9 mouse cellular contexts compared by ENCODE assay signal in the genomic region with DNA sequence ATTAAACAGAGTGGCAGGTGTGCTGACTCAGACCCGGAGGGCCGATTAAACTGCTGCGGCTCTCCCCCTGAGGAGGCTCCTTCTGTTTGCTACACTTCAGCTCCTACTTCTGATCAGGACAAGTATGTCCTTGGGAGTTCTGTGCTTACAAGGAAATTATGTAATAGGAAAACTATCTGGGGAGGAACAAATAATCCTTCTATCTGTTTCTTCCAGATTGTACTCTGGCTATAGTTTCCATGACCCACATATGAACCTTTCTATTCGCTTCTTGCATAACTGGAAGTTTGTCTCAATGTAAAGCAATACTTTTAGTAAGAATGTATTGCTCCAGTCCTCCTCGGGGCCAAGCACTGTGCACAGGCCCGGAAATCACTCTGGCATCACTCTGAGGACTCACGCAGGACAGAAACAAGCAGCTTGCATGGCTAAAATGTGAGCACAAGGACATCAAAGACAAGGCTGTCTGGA. TPM values are rescaled to one million over a fixed set of nuclear protein-coding genes. Genes with fewer than 3 reads are reported as not detected.
DNase-seq lines count a peak whose midpoint lies in the region; ATAC-seq and TF ChIP-seq lines count a peak whose summit lies in the region.
"Had no signal": no experiment of that assay in that cellular context is flagged by ENCODE, and none has a peak within 500 bp of the region (broad histone marks: within the 10 kb centered on the region; RNA-seq: fewer than 3 reads in every experiment).

No protein-coding gene starts in this region.

- H3K9me3 ChIP-seq in limb, embryonic 12.5 days, result no peaks in the 10 kb centered on the region
- H3K9me3 ChIP-seq in limb, embryonic 10.5 days (replicated peaks), result no peaks in the 10 kb centered on the region
- no peaks in the 10 kb centered on the region for H3K9me3 ChIP-seq in heart, postnatal 0 days (replicated peaks; ENCODE audit: control insufficient read depth, low read length)
- no peaks in the 10 kb centered on the region; the same call in 1 of the 2 replicates for H3K9me3 ChIP-seq in lung, embryonic 15.5 days

- DNase-seq in limb, embryonic 10.5 days (ENCODE audit: low spot score), result no peak
- peak; percentile 62 for DNase-seq in heart, postnatal 0 days (ENCODE audit: low spot score)
- DNase-seq in thymus, postnatal 0 days (ENCODE audit: low spot score), result peak; percentile 49
- DNase-seq in layer of hippocampus, adult 9-11 months, result no peak
- DNase-seq in kidney, adult 18-20 months, result no peak

- ATAC-seq in limb, embryonic 12.5 days (ENCODE audit: insufficient number of reproducible peaks, insufficient read depth, low FRiP score, low TSS enrichment, low read depth), result peak; percentile 47; the same call in 1 of the 2 replicates
- peak; percentile 68 for ATAC-seq in heart, postnatal 0 days (ENCODE audit: insufficient read depth, low read depth)
- ATAC-seq in lung, embryonic 15.5 days (ENCODE audit: borderline replicate concordance, extremely low read depth, low FRiP score, low TSS enrichment), result peak; percentile 90
- no peak for ATAC-seq in activated CD4-positive, CD25-positive, alpha-beta regulatory T cell, adult 4 months
- ATAC-seq: forebrain, embryonic 16.5 days had no signal

- H3K4me2 ChIP-seq in limb, embryonic 12.5 days, result no peak overlapping the region
- H3K4me2 ChIP-seq in heart, postnatal 0 days (ENCODE audit: low read depth, low read length), result no peak overlapping the region
- H3K4me2 ChIP-seq in lung, embryonic 15.5 days, result peak overlapping the region; percentile 14; the same call in 1 of the 2 replicates

- no peak overlapping the region for H3K27ac ChIP-seq in limb, embryonic 12.5 days
- H3K27ac ChIP-seq in limb, embryonic 10.5 days, result no peak overlapping the region
- H3K27ac ChIP-seq in heart, postnatal 0 days (ENCODE audit: low read depth), result peak overlapping the region; percentile 47
- peak overlapping the region; percentile 87 for H3K27ac ChIP-seq in lung, embryonic 15.5 days

- 60% methylated on average over 7 of the region's 7 CpGs for WGBS in limb, embryonic 12.5 days
- 70% methylated on average over 7 of the region's 7 CpGs for WGBS in limb, embryonic 10.5 days
- 32% methylated on average over 7 of the region's 7 CpGs for WGBS in heart, postnatal 0 days
- WGBS in lung, embryonic 15.5 days, result 2% methylated on average over 7 of the region's 7 CpGs

- H3K4me1 ChIP-seq in limb, embryonic 12.5 days (replicated peaks), result no peaks in the 10 kb centered on the region; the same call in 1 of the 2 replicates
- 0 out of 2 replicates have a peak, but pooled peaks cover 3% of the 10 kb centered on the region for H3K4me1 ChIP-seq in limb, embryonic 10.5 days
- H3K4me1 ChIP-seq in heart, postnatal 0 days (ENCODE audit: control insufficient read depth, insufficient read depth), result no peaks in the 10 kb centered on the region
- H3K4me1 ChIP-seq in lung, embryonic 15.5 days, result peaks cover 22% of the 10 kb centered on the region

- TF ChIP-seq EP300 in heart, postnatal 0 days (IDR thresholded peaks at IDR 0.05; ENCODE audit: low read depth), result no peak

- H3K36me3 ChIP-seq in limb, embryonic 12.5 days, result no peaks in the 10 kb centered on the region
- H3K36me3 ChIP-seq in limb, embryonic 10.5 days, result no peaks in the 10 kb centered on the region
- H3K36me3 ChIP-seq in heart, postnatal 0 days (replicated peaks; ENCODE audit: control insufficient read depth, insufficient read depth, low read length), result no peaks in the 10 kb centered on the region
- H3K36me3 ChIP-seq in lung, embryonic 15.5 days, result no peaks in the 10 kb centered on the region

- no peak overlapping the region for H3K4me3 ChIP-seq in limb, embryonic 12.5 days (replicated peaks)
- H3K4me3 ChIP-seq in limb, embryonic 10.5 days, result no peak overlapping the region
- H3K4me3 ChIP-seq in heart, postnatal 0 days (ENCODE audit: low read depth, low read length), result no peak overlapping the region
- no peak overlapping the region for H3K4me3 ChIP-seq in lung, embryonic 15.5 days

- TF ChIP-seq CTCF in heart, postnatal 0 days (IDR thresholded peaks at IDR 0.05; ENCODE audit: low read depth), result no peak

- no peak overlapping the region for H3K9ac ChIP-seq in limb, embryonic 12.5 days (replicated peaks)
- H3K9ac ChIP-seq in heart, postnatal 0 days (replicated peaks; ENCODE audit: low read depth, low read length), result no peak overlapping the region
- H3K9ac ChIP-seq in lung, embryonic 15.5 days, result no peak overlapping the region

- H3K27me3 ChIP-seq in limb, embryonic 12.5 days, result no peaks in the 10 kb centered on the region
- H3K27me3 ChIP-seq in limb, embryonic 10.5 days (ENCODE audit: low read depth, poor library complexity, severe bottlenecking), result no peaks in the 10 kb centered on the region
- no peaks in the 10 kb centered on the region for H3K27me3 ChIP-seq in heart, postnatal 0 days (ENCODE audit: control insufficient read depth, insufficient read depth, low read length)
- H3K27me3 ChIP-seq in lung, embryonic 15.5 days, result no peaks in the 10 kb centered on the region

RNA-seq across cellular contexts. Expression of gene Ugp2, which starts 43.9 kb away (rescaled TPM):
- polyA plus RNA-seq in limb, embryonic 12.5 days (2016; fragmentation: Nextera tagmentation; extraction: Ambion mirVana), result 89.7 and 94.6 TPM in 2 replicates
- polyA plus RNA-seq in limb, embryonic 10.5 days (2016; fragmentation: Nextera tagmentation; extraction: Ambion mirVana), result 45.3 and 55.7 TPM in 2 replicates
- 121 and 126 TPM in 2 replicates for total RNA-seq in heart, postnatal 0 days (2014; rRNA removed; ENCODE audit: low replicate concordance)
- 178 and 187 TPM in 2 replicates for polyA plus RNA-seq in heart, postnatal 0 days (2015; fragmentation: Nextera tagmentation; extraction: Ambion mirVana)
- 89.5 and 95.1 TPM in 2 replicates for polyA plus RNA-seq in lung, embryonic 15.5 days (2015; fragmentation: Nextera tagmentation; extraction: Ambion mirVana)
- 39.9 and 49.9 TPM in 2 replicates for polyA plus RNA-seq in thymus, postnatal 0 days (2015; fragmentation: Nextera tagmentation; extraction: Ambion mirVana)
- 10 to 100 TPM; 32.9 to 39.7 TPM for polyA plus RNA-seq in activated CD4-positive, CD25-positive, alpha-beta regulatory T cell, adult 4 months (2017; shearing (Covaris generic))

Comparison
In these comparisons a context has a peak if more than half of its experiments do, and no peak if none do; other contexts are left out.
1. H3K27ac ChIP-seq: peak in heart, postnatal 0 days (single experiment) and lung, embryonic 15.5 days (single experiment); none in limb, embryonic 12.5 days (single experiment) and limb, embryonic 10.5 days (single experiment).
2. DNase-seq: peak in heart, postnatal 0 days (single experiment) and thymus, postnatal 0 days (single experiment); none in limb, embryonic 10.5 days (single experiment), layer of hippocampus, adult 9-11 months (single experiment) and kidney, adult 18-20 months (single experiment).